Mouse (Mus musculus) CD4-positive, CD25-positive, alpha-beta regulatory T cell, adult 2 months (primary cell): ENCODE measurements around the gene Cdkl4.

Experiments used
- DNase-seq: peaks from one replicate; pipeline ENCODE4 v3.0.0-alpha.2; 2012; ENCODE audit warnings: low read depth, low spot score

The Cdkl4 gene

DNA sequence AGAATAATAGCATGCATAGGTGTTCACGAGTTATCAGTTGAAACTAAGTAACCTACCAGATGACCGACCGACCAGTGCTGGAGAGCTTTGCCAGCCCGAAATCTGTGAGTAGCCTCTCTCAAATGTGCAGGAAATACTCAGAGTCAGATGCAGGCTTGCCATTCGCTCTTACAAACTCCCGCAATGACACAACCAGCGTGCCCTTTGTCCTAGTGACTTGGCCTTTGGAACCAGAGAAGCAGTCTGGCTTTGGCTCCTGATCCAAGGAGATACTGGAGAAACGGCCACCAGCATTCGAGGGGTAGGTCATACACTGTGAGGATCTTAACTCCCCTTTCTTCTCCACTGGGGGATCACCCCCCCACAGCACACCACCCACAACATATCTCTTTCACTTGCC, 61.7 kb downstream of the Cdkl4 start:
- DNase-seq, result no peak

DNA sequence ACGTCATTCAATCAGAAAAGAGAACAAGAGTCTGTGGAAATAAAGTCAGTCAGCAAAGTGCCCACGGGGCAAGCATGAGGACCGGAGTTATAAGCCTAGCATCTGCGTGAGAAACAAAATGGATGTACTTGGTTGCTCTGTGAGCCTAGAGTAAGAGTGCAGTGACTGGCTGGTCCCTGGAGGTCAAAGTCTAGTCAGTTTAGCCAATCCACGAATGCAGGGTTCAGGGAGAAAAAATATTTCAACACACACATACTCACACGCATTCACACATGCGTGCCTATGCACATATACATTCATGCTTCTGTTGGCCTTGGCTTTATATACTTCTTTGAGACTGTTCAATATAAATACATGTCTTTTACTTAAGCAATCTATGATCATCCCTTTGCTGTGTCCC, 62.1 kb downstream of the Cdkl4 start:
- DNase-seq, result no peak

DNA sequence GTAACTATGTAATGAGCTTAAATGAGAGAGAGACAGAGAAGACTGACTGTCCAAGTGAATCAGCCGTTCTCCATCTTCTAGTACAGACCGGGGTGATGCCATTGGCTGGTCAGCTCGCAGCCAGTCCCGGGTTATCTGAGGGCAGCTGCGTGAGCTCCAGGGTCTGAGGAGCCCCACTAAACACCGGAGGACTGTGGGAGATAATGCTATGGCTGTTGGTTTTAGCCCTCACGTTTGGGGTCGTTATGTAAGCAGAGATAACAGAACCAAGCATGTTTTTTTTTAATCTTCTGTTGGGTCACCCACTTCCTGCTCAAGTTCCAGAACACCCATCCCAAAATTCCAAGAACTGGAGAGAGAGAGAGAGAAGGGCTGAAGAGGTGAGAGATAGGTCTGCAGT, 63.8 kb downstream of the Cdkl4 start:
- DNase-seq, result no peak

GRCm38 (mm10) chr17:80510459-80510855, 67.2 kb downstream of the Cdkl4 start:
- DNase-seq, result no peak

DNA sequence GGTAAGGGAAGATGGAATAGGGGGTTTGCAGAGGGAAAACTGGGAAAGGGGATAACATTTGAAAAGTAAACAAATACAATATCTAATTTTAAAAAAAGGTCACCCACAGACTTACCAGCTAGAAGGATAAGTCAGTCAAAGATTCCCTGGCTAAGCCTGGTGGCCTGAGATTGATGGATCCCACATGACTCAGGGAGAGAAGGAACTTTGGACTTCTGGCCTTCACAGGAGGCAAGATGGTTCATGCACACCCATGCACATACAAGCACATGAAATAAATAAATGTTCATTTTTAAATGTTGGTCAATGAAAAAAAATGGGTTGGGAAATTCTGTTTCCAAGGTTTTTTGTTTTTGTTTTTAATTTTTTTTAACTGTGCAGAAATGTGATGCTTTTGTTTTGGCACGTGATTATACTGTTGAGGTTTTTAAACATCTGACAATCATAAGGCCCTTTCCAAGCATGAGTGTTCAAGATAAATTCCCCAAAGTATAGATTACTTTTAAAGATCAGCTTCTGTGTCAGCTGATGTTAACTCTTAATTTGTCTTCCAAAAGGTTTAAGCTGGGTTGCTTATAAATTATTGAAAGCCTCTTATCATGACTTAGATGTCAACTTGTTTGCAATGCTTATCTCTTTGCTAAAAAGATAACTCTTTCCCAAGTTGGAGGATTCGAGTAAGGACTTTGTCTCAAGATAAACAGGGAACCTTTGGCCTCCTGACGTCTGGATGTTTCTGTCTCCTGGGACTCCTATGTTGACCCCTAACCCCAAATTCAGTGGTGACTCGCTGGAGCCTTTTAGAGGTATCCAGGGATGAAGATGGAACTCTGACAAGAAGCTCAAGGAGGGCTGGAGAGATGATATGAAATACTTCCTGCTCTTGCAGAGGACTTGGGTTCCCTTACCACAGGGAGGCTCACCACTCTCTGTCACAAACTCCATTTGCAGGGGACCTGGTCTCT, 67.8 kb downstream of the Cdkl4 start:
- DNase-seq, result no peak

DNA sequence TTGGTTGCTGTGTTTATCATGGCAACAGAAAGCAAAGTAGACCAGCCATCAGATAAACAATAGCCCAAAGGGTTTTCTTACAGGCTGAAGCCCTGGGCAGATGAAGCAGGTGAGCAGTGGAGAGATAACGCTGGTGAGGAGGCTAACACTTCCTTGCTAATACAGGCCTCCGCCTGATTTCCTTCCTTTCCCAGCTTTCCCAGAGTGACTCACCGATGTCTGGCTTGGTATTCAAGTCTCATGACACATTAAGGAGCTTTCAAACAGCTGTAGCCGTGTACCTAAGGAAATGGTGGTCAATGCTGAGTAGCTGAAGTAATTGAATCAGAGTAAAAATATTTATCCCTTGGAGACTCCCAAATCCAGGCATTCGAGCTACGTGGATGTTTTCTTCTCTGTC, 71.8 kb downstream of the Cdkl4 start:
- no peak for DNase-seq

GRCm38 (mm10) chr17:80505342-80505741, 72.3 kb downstream of the Cdkl4 start:
- DNase-seq, result no peak

DNA sequence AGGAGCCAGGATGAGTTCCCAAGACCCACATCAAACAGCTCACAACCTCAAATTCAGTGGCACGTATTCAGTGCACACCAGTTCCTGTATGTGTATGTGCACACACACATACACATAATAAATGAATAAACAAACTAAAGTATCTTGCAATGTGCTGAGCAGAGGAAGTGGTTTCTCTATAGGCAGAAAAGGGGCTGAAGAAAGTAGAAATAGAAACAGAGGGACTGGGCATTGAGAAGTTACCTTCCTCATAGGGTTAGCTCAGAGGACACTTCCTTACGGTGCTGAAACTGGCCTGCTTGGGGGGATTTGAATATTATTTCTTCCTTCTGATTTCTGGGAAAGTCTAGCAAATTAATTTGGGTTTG, 75.8 kb downstream of the Cdkl4 start:
- peak; percentile 28 for DNase-seq

- peak; percentile 15 for DNase-seq
These were observed 76.4 kb downstream of the Cdkl4 start for GRCm38 (mm10) chr17:80501037-80501804.

DNA sequence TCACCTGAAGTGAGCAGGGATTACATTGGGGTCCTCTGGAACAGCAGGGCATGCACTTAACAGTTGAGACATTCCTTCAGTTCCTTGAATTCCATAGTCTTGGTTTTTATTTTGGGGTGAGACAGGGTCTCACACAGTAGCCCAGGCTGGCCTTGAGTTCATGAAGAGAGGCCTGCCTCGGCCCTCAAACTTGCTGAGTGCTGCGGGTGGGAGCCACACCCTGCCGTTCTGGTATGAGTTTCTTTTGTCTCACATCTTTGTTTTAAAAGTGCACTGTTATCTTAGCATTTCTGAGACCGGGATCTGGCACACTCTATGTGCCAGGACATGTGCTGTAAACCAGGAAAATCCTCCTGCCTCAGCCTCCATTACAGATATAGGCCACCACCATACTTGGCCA, 77.6 kb downstream of the Cdkl4 start:
- DNase-seq, result no peak

DNA sequence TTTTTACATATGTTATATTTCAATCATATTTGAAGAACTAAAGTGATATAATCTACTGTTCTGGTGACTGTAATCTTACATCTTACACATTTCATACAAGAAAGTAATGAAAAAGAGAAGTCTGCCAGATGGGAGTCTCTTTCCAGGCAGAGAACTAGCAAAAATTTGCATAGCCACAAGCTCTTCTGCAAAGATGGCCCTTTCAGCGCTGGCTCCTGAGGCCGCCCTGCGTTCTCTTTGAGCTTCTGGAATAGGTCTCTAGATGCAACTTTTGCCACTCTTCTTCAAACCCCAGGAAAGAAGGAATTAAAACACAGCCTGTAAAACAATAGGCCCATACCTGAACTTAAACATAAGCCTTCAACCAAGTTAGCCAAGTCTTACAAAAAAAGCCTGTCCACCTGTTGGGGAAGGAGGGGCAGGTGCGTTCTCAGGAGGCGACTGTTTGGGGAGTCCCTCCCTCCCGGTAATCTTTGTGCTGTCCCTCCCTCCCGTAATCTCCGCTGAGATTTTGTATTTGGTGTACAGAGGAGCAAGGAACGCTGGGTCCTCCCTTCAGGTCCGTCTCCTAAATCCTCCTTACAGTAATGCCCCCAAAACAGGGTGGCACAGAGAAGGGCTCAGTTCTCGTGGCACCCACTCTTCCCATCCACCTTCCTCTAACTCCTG, 78.9 kb downstream of the Cdkl4 start:
- no peak for DNase-seq

DNA sequence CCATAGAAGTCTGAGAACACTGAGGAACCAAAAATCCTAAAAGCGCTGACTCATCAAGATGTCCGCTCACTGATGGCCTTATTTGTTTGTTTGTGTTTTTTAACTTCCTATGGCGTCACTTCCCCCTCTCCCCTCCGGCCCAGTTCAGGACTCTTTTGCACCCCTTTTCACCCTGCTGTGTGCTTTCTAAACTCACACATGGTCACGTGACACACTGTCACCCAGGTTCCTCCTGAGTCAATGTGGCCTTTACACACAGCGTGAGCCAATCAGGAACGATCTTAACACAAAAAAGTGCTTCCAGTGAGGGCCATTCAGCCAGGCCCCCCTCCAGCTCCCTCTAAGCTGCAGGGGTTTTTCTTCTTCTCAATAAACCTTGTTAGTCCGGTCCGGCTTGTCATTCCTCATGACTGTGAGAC, 80.4 kb downstream of the Cdkl4 start:
- DNase-seq, result no peak

GRCm38 (mm10) chr17:80496607-80497170, 80.9 kb downstream of the Cdkl4 start:
- DNase-seq, result no peak

GRCm38 (mm10) chr17:80496185-80496584, 81.4 kb downstream of the Cdkl4 start:
- no peak for DNase-seq

DNA sequence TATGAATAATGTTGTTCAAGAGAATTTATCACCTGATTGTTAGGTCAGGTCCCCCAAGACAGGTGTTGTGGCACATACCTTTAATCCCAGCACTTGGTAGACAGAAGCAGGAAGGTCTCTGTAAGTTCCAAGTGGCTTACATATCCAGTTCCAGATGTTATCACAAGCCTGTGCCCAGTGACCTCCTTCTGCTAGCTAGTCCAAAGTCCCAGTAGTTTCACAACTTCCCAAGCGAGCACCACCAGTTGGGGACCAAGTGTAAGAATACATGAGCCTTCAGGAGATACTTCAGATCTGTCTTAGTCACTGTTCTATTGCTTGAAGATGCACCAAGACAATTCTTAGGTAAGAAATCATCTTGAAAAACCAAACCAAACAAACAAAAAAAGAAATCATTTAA, 83.7 kb downstream of the Cdkl4 start:
- DNase-seq, result no peak

DNA sequence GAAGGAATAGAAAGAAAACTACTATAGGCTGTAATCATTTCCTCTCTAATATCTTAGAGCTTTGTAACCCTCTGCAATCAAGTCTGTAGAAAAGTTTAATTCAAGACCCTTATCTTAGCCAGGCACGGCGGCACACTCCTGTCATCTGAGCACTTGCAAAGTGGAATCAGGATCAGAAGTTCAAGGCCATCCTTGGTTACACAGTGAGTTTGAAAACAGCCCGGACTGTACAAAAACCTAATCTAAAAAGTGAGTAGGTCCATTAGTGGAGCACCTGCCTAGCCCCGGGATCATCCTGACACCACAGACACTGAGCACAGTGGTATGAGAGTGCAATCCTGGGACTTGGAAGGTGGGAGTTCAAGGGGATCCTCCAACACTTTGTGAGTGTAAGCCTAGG, 84.8 kb downstream of the Cdkl4 start:
- no peak for DNase-seq

- no peak for DNase-seq
These were observed 85.3 kb downstream of the Cdkl4 start for GRCm38 (mm10) chr17:80492274-80492673.

DNA sequence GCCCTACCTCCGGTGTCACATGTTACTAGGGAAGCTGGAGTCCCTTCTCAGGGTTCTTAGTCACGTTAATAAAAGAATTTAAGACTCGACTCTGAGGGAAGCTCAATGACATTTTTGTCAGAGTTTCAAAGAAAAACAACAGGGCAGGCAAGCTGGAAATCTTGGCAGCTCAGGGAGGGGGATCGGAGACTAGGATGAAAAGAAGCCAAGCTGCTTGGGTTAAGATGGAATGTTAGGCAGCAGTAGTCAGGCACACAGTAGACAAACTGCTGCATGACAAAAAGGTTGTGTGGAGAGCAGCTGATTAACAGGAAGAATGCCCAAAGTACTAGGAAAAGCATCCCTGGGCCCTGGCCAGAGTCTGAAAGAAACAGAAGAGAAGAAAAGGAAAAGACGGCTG, 87.4 kb downstream of the Cdkl4 start:
- no peak for DNase-seq

DNA sequence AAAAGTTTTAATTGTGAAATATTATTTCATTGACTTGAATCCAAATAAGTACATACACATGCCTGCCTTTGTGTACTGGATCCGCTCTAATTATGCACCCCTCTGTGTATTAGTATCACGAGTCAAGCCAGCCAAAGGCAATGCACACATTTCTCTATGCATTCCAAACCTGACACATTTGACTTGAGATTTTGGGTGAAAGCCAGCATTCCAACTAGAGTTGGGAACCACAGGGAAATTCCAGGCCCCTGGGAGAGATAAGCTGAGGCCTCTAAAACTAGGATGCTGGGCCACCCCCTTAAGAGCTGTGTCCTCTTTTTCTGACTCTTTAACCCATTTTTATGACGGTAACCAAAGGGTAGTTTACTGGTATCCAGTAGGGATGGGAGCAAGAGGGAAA, 88.7 kb downstream of the Cdkl4 start:
- no peak for DNase-seq

DNA sequence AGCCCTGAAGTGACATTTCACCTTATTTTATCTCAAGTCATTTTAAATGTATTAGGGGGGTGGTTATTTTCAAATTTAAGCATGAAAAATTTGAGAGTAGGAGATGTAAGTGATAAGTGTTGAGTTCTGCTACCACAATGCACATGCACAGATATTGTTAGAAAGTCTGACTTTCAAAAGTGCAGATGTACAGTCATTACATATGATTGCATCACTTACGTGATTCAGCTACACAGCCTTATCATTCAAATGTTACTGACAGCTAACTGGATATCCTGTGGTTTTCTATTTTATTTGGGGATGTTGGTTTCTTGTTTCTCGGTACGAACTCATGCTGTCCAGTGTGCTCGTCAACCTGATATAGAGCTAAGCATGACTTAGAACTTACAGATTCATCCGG, 92.5 kb downstream of the Cdkl4 start:
- DNase-seq, result no peak

DNA sequence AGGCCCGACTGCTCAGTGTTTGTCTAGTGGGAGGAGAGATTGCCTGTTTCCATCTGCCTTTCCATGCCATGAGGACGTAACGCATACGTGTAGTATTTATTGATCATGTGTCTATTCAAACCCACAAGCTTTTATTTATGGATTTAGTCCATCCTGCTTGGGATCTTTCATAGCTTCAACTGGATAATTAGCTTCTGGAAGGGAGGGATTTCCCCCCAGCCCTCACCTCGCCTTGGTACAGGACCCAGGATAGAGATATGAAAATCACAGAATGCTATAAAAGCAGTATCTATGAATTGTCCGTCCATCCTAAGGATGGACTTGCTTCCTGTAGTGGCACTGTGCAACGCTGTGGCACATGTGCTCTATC, 96.8 kb downstream of the Cdkl4 start:
- DNase-seq, result no peak
